Mouse (Mus musculus): ENCODE data around the gene Akap8l. TPM values are rescaled to one million over a fixed set of nuclear protein-coding genes. Genes with fewer than 3 reads are reported as not detected.

Gene Akap8l
- total RNA-seq, 2 experiments from 2014 or later, result 26.0 to 33.3 TPM

Small RNA genes within 50 kb of the gene (microRNA-seq; reads per million reads assigned to microRNA genes)
- gene Gm22201 (ENCODE audit: borderline replicate concordance in 2 of 2), result 0 reads per million in 2 experiments

Other genes with a start within 250 kb of the Akap8l start
- gene Notch3, start 183.8 kb downstream of the Akap8l start, total RNA-seq (2021), result 10 to 100 TPM; 12.6 to 13.4 TPM
- under 1 TPM; 0.40 to 0.46 TPM for gene Ephx3, start 161.1 kb downstream of the Akap8l start, total RNA-seq (2021)
- gene Brd4, start 65.9 kb downstream of the Akap8l start, total RNA-seq (2021), result 10 to 100 TPM; 36.6 to 37.5 TPM
- gene Akap8, start 29.4 kb downstream of the Akap8l start, total RNA-seq (2021), result 10 to 100 TPM; 28.2 to 37.0 TPM
- 10 to 100 TPM; 10.9 TPM for gene Wiz, start 38.8 kb upstream of the Akap8l start, total RNA-seq (2021)
- under 1 TPM in 1 of 2 experiments, not detected in 1; 0.27 TPM for gene Rasal3, start 53.0 kb upstream of the Akap8l start, total RNA-seq (2021)
- gene Pglyrp2, start 73.6 kb upstream of the Akap8l start, total RNA-seq (2021), result not detected
- 10 to 100 TPM in 1 of 2 experiments, under 1 TPM in 1; 0.26 to 22.0 TPM for gene Cyp4f39, start 102.1 kb upstream of the Akap8l start, total RNA-seq (2021)
- 1 to 10 TPM; 1.5 to 2.0 TPM for gene Cyp4f17, start 155.4 kb upstream of the Akap8l start, total RNA-seq (2021)
- 1 to 10 TPM in 1 of 2 experiments, under 1 TPM in 1; 0.72 to 2.2 TPM for gene Cyp4f16, start 186.0 kb upstream of the Akap8l start, total RNA-seq (2021)